Comparison of ENCODE assay signal across 24 mouse cellular contexts in genomic region chr5:119228691-119229090, GRCm38 (mm10).
"Had no signal": no experiment of that assay in that cellular context is flagged by ENCODE, and none has a peak within 500 bp of the region (broad histone marks: within the 10 kb centered on the region; RNA-seq: fewer than 3 reads in every experiment).

No protein-coding gene starts in this region.

- H3K36me3 ChIP-seq: heart, embryonic 10.5 days; heart, embryonic 12.5 days; hindbrain, embryonic 13.5 days; hindbrain, embryonic 15.5 days; kidney, embryonic 15.5 days; limb, embryonic 13.5 days; limb, embryonic 15.5 days; liver, embryonic 12.5 days had no signal

- H3K9me3 ChIP-seq: heart, embryonic 10.5 days; heart, embryonic 12.5 days; hindbrain, embryonic 13.5 days; hindbrain, embryonic 15.5 days; kidney, embryonic 15.5 days; limb, embryonic 13.5 days; limb, embryonic 15.5 days; liver, embryonic 12.5 days had no signal

- H3K4me1 ChIP-seq: heart, embryonic 10.5 days; heart, embryonic 12.5 days; hindbrain, embryonic 13.5 days; hindbrain, embryonic 15.5 days; limb, embryonic 13.5 days; limb, embryonic 15.5 days; liver, embryonic 12.5 days had no signal

- H3K27me3 ChIP-seq: heart, embryonic 12.5 days; hindbrain, embryonic 13.5 days; hindbrain, embryonic 15.5 days; kidney, embryonic 15.5 days; liver, embryonic 12.5 days had no signal

- H3K4me3 ChIP-seq: heart, embryonic 10.5 days; heart, embryonic 12.5 days; hindbrain, embryonic 13.5 days; hindbrain, embryonic 15.5 days; kidney, embryonic 15.5 days; limb, embryonic 13.5 days; limb, embryonic 15.5 days; liver, embryonic 12.5 days had no signal

- DNase-seq: gastrocnemius, postnatal 10 days; gastrocnemius, postnatal 25 days; heart, adult 18-20 months; heart, postnatal 10 days; heart, postnatal 4 days; kidney, adult 11 months; kidney, adult 2 months; kidney, adult 9 months; kidney, postnatal 14 days; kidney, postnatal 36 days; layer of hippocampus, adult 9-11 months; layer of hippocampus, postnatal 36 days; left cerebral cortex, postnatal 4 days had no signal

- H3K27ac ChIP-seq: heart, embryonic 10.5 days; hindbrain, embryonic 13.5 days; hindbrain, embryonic 15.5 days; hindbrain, postnatal 0 days; kidney, embryonic 15.5 days; kidney, postnatal 0 days; limb, embryonic 13.5 days; limb, embryonic 15.5 days; liver, embryonic 12.5 days; liver, embryonic 14.5 days had no signal
